Mouse (Mus musculus) forebrain, embryonic 16.5 days (tissue): Measurements from ENCODE around the gene Olfr1451. TPM values are rescaled to one million over a fixed set of nuclear protein-coding genes. Genes with fewer than 3 reads are reported as not detected.
"Not testable (repeated sequence)": the region's sequence is repeated elsewhere in the genome, so short reads cannot be mapped to it uniquely, and the experiment has no call there.

Experiments
- ATAC-seq: fragments of 200-750 bp; cut with Nextera tagmentation; 2 replicates; pipeline ENCODE4 v1.8.0; 2017; ENCODE audit warnings: mild to moderate bottlenecking, moderate library complexity
- H3K27ac ChIP-seq: fragments of 300-500 bp; sonication (generic); 2 replicates; pipeline ENCODE4 v1.5.1; 2014; ENCODE audit warnings: low read length, control low read depth
- H3K27me3 ChIP-seq: fragments of 300-500 bp; sonication (generic); replicated peaks from 2 replicates; pipeline ENCODE4 v1.6.1; 2014; ENCODE audit warnings: low read length; ENCODE audit not compliant: control insufficient read depth, insufficient read depth
- H3K36me3 ChIP-seq: fragments of 300-500 bp; sonication (generic); 2 replicates; pipeline ENCODE4 v1.6.1; 2014; ENCODE audit not compliant: control insufficient read depth, insufficient read depth
- H3K4me1 ChIP-seq: fragments of 300-500 bp; sonication (generic); replicated peaks from 2 replicates; pipeline ENCODE4 v1.6.1; 2014; ENCODE audit warnings: low read length; ENCODE audit not compliant: control insufficient read depth, insufficient read depth
- H3K4me2 ChIP-seq: fragments of 300-500 bp; sonication (generic); 2 replicates; pipeline ENCODE4 v1.6.1; 2014; ENCODE audit warnings: mild to moderate bottlenecking, low read length, control low read depth
- H3K4me3 ChIP-seq: fragments of 300-500 bp; sonication (generic); replicated peaks from 2 replicates; pipeline ENCODE4 v1.5.1; 2014; ENCODE audit warnings: mild to moderate bottlenecking, low read length, control low read depth
- H3K9ac ChIP-seq: fragments of 300-500 bp; sonication (generic); replicated peaks from 2 replicates; pipeline ENCODE4 v1.6.1; 2014; ENCODE audit warnings: low read depth, low read length, control low read depth
- H3K9me3 ChIP-seq: fragments of 300-500 bp; sonication (generic); 2 replicates; pipeline ENCODE4 v1.6.1; 2016; ENCODE audit warnings: low read length; ENCODE audit not compliant: control insufficient read depth
- WGBS: fragments of 180-500 bp; shearing (Covaris S2); extraction: QIAGEN DNeasy Blood & Tissue Kit; methylation state at CpG from one replicate; pipeline ENCODE4 v1.1.7; 2014; 5-methylcytosine and 5-hydroxymethylcytosine counted together
- polyA plus RNA-seq: library from polyadenylated mRNA; unstranded; fragments of >200 nt; fragmentation: Nextera tagmentation; extraction: Ambion mirVana; gene quantifications from 2 replicates; pipeline ENCODE4 v1.2.1, GENCODE M21; 2015

Gene Olfr1451
- not detected in 2 replicates for polyA plus RNA-seq

DNA sequence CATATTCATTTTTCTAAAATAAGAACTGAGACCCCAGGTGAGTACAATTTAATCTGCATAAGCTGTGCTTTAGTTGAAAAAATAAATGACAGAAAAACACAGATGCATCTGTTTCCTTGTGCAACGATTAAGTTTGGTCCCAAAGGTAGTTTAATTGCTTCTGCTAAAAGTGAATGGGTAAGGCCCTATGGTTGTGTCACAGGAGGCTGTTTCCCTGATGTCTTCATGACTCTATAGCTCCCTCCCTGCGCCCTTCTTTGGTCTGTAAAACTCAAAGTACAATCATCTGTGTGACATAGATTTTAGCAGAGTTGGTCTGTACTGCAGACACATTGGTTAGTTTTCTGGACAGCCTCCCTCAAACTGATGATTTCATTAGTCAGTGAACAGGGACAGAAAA is at the start of gene Olfr1451:
Gene Olfr1451 (plus strand): TSS at position 301 of the 400 bp plus-strand sequence.
- no peaks in the 10 kb centered on the region for H3K4me1 ChIP-seq
- H3K4me3 ChIP-seq, result no peak within 1 kb of the TSS
- 71% methylated on average over 2 of the region's 2 CpGs for WGBS
- H3K36me3 ChIP-seq, result no peaks in the 10 kb centered on the region
- H3K4me2 ChIP-seq, result no peak within 1 kb of the TSS
- H3K9ac ChIP-seq, result no peak within 1 kb of the TSS
- no peak within 1 kb of the TSS for H3K27ac ChIP-seq
- no peaks in the 10 kb centered on the region for H3K27me3 ChIP-seq
- ATAC-seq, result no peak
- no peaks in the 10 kb centered on the region for H3K9me3 ChIP-seq

DNA sequence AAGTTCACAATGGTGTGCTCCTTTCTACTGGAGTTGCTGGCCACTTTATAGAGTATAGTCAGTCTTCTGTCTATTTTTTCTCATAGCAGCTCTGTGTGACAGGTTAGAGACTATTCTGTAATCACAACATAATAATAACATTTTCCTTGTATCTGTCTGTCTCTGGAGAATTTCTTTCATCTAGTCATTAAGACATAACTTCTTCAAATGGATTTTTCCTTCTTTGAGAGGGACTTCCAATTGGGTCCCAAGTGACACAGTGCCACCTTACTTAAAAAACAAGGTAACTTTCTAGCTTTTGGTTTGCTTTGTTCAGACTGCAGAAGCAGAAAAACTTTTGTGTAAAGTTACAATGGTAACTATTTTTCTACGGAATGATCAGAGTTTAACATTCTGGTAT is 44.9 kb upstream of the Olfr1451 start, which contains the start of gene Olfr1450:
Gene Olfr1450 (plus strand): TSS at position 301 of the 400 bp plus-strand sequence.
- Histone ChIP-seq H3K9ac (no peak within 1 kb of the TSS), H3K36me3 (no peaks in the 10 kb centered on the region), H3K27ac (no peak within 1 kb of the TSS), H3K27me3 (no peaks in the 10 kb centered on the region), H3K4me1 (no peaks in the 10 kb centered on the region), H3K9me3 (no peaks in the 10 kb centered on the region; the same call in 1 of the 2 replicates), H3K4me2 (no peak within 1 kb of the TSS), H3K4me3 (no peak within 1 kb of the TSS)
- ATAC-seq, result no peak
- WGBS, result 88% methylated on average over 1 of the region's 1 CpGs

DNA sequence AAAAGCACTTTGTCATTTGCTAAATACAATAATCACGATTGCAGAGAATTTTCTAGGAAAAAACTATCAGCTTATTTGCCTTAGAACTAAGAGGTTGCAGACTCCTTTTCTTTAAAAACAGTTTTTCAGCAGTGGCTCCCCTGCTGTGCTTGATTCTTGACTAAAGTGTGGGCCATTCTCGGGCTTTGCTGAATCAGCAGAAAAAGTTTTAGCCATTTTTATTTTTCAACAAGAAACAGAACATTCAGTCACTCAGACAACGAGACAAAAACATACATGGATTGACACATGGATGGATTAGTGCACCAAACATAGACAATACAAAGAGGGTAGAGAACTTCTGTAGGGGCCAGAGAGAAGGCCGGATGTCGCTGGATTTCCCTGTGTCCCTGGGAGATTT is 24.7 kb upstream of the Olfr1451 start:
- H3K4me2 ChIP-seq, ATAC-seq, H3K4me1 ChIP-seq, H3K4me3 ChIP-seq, H3K9me3 ChIP-seq, H3K36me3 ChIP-seq, H3K27me3 ChIP-seq, H3K27ac ChIP-seq, H3K9ac ChIP-seq: not testable (repeated sequence)
- WGBS, result 84% methylated on average over 5 of the region's 5 CpGs

DNA sequence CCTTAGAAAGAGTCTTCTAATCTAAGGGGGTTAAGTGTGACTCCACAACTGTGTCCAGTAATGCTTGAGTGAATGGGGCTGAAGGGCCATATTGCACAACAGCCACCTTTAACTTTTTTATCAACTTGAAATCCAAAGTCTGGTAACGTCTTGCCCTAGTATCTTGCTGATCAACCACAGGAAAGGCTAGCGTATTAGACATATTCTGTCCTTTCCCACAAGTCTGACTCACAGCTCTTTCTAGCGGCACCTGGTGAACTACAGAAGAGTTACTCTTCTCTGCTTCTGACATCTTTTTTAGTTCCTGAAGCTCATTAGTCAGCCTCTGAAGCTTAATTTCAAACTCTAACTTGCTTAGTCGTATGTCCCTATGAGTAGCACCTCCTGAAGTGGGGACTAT is 2.5 kb upstream of the Olfr1451 start:
- H3K4me3 ChIP-seq, ATAC-seq, H3K9me3 ChIP-seq, H3K36me3 ChIP-seq, H3K27ac ChIP-seq, H3K9ac ChIP-seq, H3K4me2 ChIP-seq, H3K4me1 ChIP-seq, H3K27me3 ChIP-seq: not testable (repeated sequence)
- 92% methylated on average over 4 of the region's 4 CpGs for WGBS

DNA sequence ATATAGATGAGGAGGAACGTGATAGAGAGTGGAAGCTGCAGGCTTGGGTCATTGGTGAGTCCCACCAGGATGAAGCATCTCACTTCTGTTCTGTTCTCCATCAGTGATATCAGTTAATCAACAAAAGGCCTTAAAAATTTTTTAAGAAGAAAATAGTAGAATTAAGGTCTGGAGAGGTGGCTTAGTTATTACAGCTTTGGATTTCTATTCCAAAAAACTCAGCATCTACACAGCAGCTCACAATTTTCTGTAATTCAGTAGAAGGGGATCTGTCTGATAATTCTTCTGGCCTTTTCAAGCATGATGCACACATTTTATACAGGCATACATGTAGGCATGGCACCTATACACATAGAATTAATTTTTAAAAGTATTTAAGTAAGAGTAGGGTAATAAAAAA is 33.4 kb downstream of the Olfr1451 start, which contains the start of gene Olfr1453:
Gene Olfr1453 (minus strand): TSS at position 101 of the 400 bp plus-strand sequence.
- Histone ChIP-seq H3K4me2 (no peak within 1 kb of the TSS), H3K9me3 (no peaks in the 10 kb centered on the region), H3K4me3 (no peak within 1 kb of the TSS), H3K4me1 (no peaks in the 10 kb centered on the region), H3K9ac (no peak within 1 kb of the TSS), H3K27me3 (no peaks in the 10 kb centered on the region), H3K36me3 (no peaks in the 10 kb centered on the region), H3K27ac (no peak within 1 kb of the TSS)
- ATAC-seq, result no peak
- 35% methylated on average over 1 of the region's 1 CpGs for WGBS

Other genes with a start within 250 kb of the Olfr1451 start
- gene Cntf, start 229.4 kb upstream of the Olfr1451 start, polyA plus RNA-seq, result 1.3 and 1.5 TPM in 2 replicates
- gene Zfp91, start 198.9 kb upstream of the Olfr1451 start, polyA plus RNA-seq, result 13.1 and 13.3 TPM in 2 replicates
- 0.42 and 0.92 TPM in 2 replicates for gene Lpxn, start 198.8 kb upstream of the Olfr1451 start, polyA plus RNA-seq
- not detected in 2 replicates for gene Gm5244, start 148.3 kb upstream of the Olfr1451 start, polyA plus RNA-seq
- gene Olfr1444, start 137.7 kb upstream of the Olfr1451 start, polyA plus RNA-seq, result not detected in 2 replicates
- gene Olfr1445, start 111.2 kb upstream of the Olfr1451 start, polyA plus RNA-seq, result not detected in 2 replicates
- not detected in 2 replicates for gene Olfr1446, start 101.5 kb upstream of the Olfr1451 start, polyA plus RNA-seq
- not detected in 2 replicates for gene Olfr1447, start 91.3 kb upstream of the Olfr1451 start, polyA plus RNA-seq
- gene Olfr1448, start 70.6 kb upstream of the Olfr1451 start, polyA plus RNA-seq, result not detected in 2 replicates
- gene Olfr1449, start 64.2 kb upstream of the Olfr1451 start, polyA plus RNA-seq, result not detected in 2 replicates
- not detected in 2 replicates for gene Olfr1450, start 44.8 kb upstream of the Olfr1451 start, polyA plus RNA-seq
- gene Olfr1453, start 33.3 kb downstream of the Olfr1451 start, polyA plus RNA-seq, result not detected in 2 replicates
- not detected in 2 replicates for gene Olfr1454, start 65.6 kb downstream of the Olfr1451 start, polyA plus RNA-seq
- not detected in 2 replicates for gene Olfr1457, start 102.9 kb downstream of the Olfr1451 start, polyA plus RNA-seq
- gene Olfr1458, start 111.8 kb downstream of the Olfr1451 start, polyA plus RNA-seq, result not detected in 2 replicates
- 0.03 TPM in 1 of 2 replicates, not detected in the other for gene Olfr1459, start 154.5 kb downstream of the Olfr1451 start, polyA plus RNA-seq
- not detected in 2 replicates for gene Olfr1461, start 168.0 kb downstream of the Olfr1451 start, polyA plus RNA-seq
- not detected in 2 replicates for gene Olfr1462, start 190.7 kb downstream of the Olfr1451 start, polyA plus RNA-seq
- gene Olfr1463, start 236.3 kb downstream of the Olfr1451 start, polyA plus RNA-seq, result not detected in 2 replicates